Mouse (Mus musculus): ENCODE results near the gene Inka2. TPM values are rescaled to one million over a fixed set of nuclear protein-coding genes. Genes with fewer than 3 reads are reported as not detected.

Inka2 gene
- polyA plus RNA-seq, 1 experiment from 2014 or later, result 1.8 TPM

GRCm38 (mm10) chr3:105721681-105722201 is 17.3 kb downstream of the Inka2 start:
- H3K9ac ChIP-seq (ENCODE audit: low read depth, low read length), result no peak overlapping the region
- WGBS (ENCODE audit: insufficient replicate concordance), result 61% methylated on average over 2 of the region's 2 CpGs
- no peak for ATAC-seq (replicated peaks; ENCODE audit: insufficient number of reproducible peaks, low FRiP score, low TSS enrichment)

GRCm38 (mm10) chr3:105722510-105722909 is 18.1 kb downstream of the Inka2 start:
- Histone ChIP-seq H3K27me3 (ENCODE audit: control insufficient read depth, insufficient read depth, low read length) (no peaks in the 10 kb centered on the region), H3K36me3 (ENCODE audit: control insufficient read depth, insufficient read depth, low read length) (peaks cover 2% of the 10 kb centered on the region; the same call in 1 of the 2 replicates), H3K4me1 (ENCODE audit: control insufficient read depth, insufficient read depth, low read length) (peaks cover 9% of the 10 kb centered on the region), H3K9ac (ENCODE audit: low read depth, low read length) (no peak overlapping the region), H3K27ac (ENCODE audit: low read depth, low read length) (no peak overlapping the region), H3K4me2 (no peak overlapping the region), H3K9me3 (replicated peaks; ENCODE audit: control insufficient read depth, low read length) (no peaks in the 10 kb centered on the region), H3K4me3 (ENCODE audit: low read depth, low read length) (no peak overlapping the region)
- no peak for ATAC-seq (replicated peaks; ENCODE audit: insufficient number of reproducible peaks, low FRiP score, low TSS enrichment)
- WGBS (ENCODE audit: insufficient replicate concordance), result 85% methylated on average over 3 of the region's 3 CpGs

More at GRCm38 (mm10) chr3:105721681-105722201, 17.3 kb downstream of the Inka2 start:
- H3K27ac ChIP-seq (ENCODE audit: low read depth, low read length), result no peak overlapping the region
- H3K4me2 ChIP-seq, result no peak overlapping the region
- H3K4me1 ChIP-seq (ENCODE audit: control insufficient read depth, insufficient read depth, low read length), result peaks cover 9% of the 10 kb centered on the region
- no peaks in the 10 kb centered on the region for H3K27me3 ChIP-seq (ENCODE audit: control insufficient read depth, insufficient read depth, low read length)
- H3K9me3 ChIP-seq (replicated peaks; ENCODE audit: control insufficient read depth, low read length), result no peaks in the 10 kb centered on the region
- no peaks in the 10 kb centered on the region for H3K36me3 ChIP-seq (ENCODE audit: control insufficient read depth, insufficient read depth, low read length)
- H3K4me3 ChIP-seq (ENCODE audit: low read depth, low read length), result no peak overlapping the region

GRCm38 (mm10) chr3:105726037-105726436 is 21.6 kb downstream of the Inka2 start:
- Histone ChIP-seq H3K27ac (ENCODE audit: low read depth, low read length) (no peak overlapping the region), H3K4me3 (ENCODE audit: low read depth, low read length) (no peak overlapping the region), H3K4me2 (no peak overlapping the region), H3K27me3 (ENCODE audit: control insufficient read depth, insufficient read depth, low read length) (no peaks in the 10 kb centered on the region), H3K9ac (ENCODE audit: low read depth, low read length) (no peak overlapping the region), H3K4me1 (ENCODE audit: control insufficient read depth, insufficient read depth, low read length) (peaks cover 4% of the 10 kb centered on the region; the same call in 1 of the 2 replicates), H3K9me3 (replicated peaks; ENCODE audit: control insufficient read depth, low read length) (no peaks in the 10 kb centered on the region), H3K36me3 (ENCODE audit: control insufficient read depth, insufficient read depth, low read length) (peaks cover 2% of the 10 kb centered on the region; the same call in 1 of the 2 replicates)
- no peak for ATAC-seq (replicated peaks; ENCODE audit: insufficient number of reproducible peaks, low FRiP score, low TSS enrichment)
- WGBS (ENCODE audit: insufficient replicate concordance), result 3% methylated on average over 1 of the region's 1 CpGs

- H3K9me3 ChIP-seq (replicated peaks; ENCODE audit: control insufficient read depth, low read length), result no peaks in the 10 kb centered on the region
- no peak for ATAC-seq (replicated peaks; ENCODE audit: insufficient number of reproducible peaks, low FRiP score, low TSS enrichment)
- H3K9ac ChIP-seq (ENCODE audit: low read depth, low read length), result no peak overlapping the region
- no peak overlapping the region for H3K27ac ChIP-seq (ENCODE audit: low read depth, low read length)
- 87% methylated on average over 4 of the region's 4 CpGs for WGBS (ENCODE audit: insufficient replicate concordance)
- H3K36me3 ChIP-seq (ENCODE audit: control insufficient read depth, insufficient read depth, low read length), result peaks cover 5% of the 10 kb centered on the region; the same call in 1 of the 2 replicates
- no peaks in the 10 kb centered on the region for H3K27me3 ChIP-seq (ENCODE audit: control insufficient read depth, insufficient read depth, low read length)
- no peak overlapping the region for H3K4me2 ChIP-seq
- no peak overlapping the region for H3K4me3 ChIP-seq (ENCODE audit: low read depth, low read length)
- no peaks in the 10 kb centered on the region for H3K4me1 ChIP-seq (ENCODE audit: control insufficient read depth, insufficient read depth, low read length)
Measured at GRCm38 (mm10) chr3:105732360-105732759, 28.0 kb downstream of the Inka2 start.

- H3K27ac ChIP-seq (ENCODE audit: low read depth, low read length), result no peak overlapping the region
- no peaks in the 10 kb centered on the region for H3K4me1 ChIP-seq (ENCODE audit: control insufficient read depth, insufficient read depth, low read length)
- peaks cover 10% of the 10 kb centered on the region; the same call in 1 of the 2 replicates for H3K36me3 ChIP-seq (ENCODE audit: control insufficient read depth, insufficient read depth, low read length)
- no peak overlapping the region for H3K4me3 ChIP-seq (ENCODE audit: low read depth, low read length)
- H3K9ac ChIP-seq (ENCODE audit: low read depth, low read length), result no peak overlapping the region
- ATAC-seq (replicated peaks; ENCODE audit: insufficient number of reproducible peaks, low FRiP score, low TSS enrichment), result no peak
- H3K27me3 ChIP-seq (ENCODE audit: control insufficient read depth, insufficient read depth, low read length), result no peaks in the 10 kb centered on the region
- no peaks in the 10 kb centered on the region for H3K9me3 ChIP-seq (replicated peaks; ENCODE audit: control insufficient read depth, low read length)
- 91% methylated on average over 4 of the region's 4 CpGs for WGBS (ENCODE audit: insufficient replicate concordance)
- no peak overlapping the region for H3K4me2 ChIP-seq
Measured at GRCm38 (mm10) chr3:105733538-105733937, 29.1 kb downstream of the Inka2 start.

- ATAC-seq (replicated peaks; ENCODE audit: insufficient number of reproducible peaks, low FRiP score, low TSS enrichment), result no peak
- H3K9ac ChIP-seq (ENCODE audit: low read depth, low read length), result no peak overlapping the region
- no peaks in the 10 kb centered on the region for H3K4me1 ChIP-seq (ENCODE audit: control insufficient read depth, insufficient read depth, low read length)
- H3K4me3 ChIP-seq (ENCODE audit: low read depth, low read length), result no peak overlapping the region
- no peak overlapping the region for H3K27ac ChIP-seq (ENCODE audit: low read depth, low read length)
- H3K9me3 ChIP-seq (replicated peaks; ENCODE audit: control insufficient read depth, low read length), result no peaks in the 10 kb centered on the region
- H3K27me3 ChIP-seq (ENCODE audit: control insufficient read depth, insufficient read depth, low read length), result no peaks in the 10 kb centered on the region
- peaks cover 10% of the 10 kb centered on the region; the same call in 1 of the 2 replicates for H3K36me3 ChIP-seq (ENCODE audit: control insufficient read depth, insufficient read depth, low read length)
- no peak overlapping the region for H3K4me2 ChIP-seq
Measured at GRCm38 (mm10) chr3:105735285-105735684, 30.9 kb downstream of the Inka2 start.

GRCm38 (mm10) chr3:105736148-105736547 is 31.7 kb downstream of the Inka2 start:
- no peak for ATAC-seq (replicated peaks; ENCODE audit: insufficient number of reproducible peaks, low FRiP score, low TSS enrichment)
- peaks cover 10% of the 10 kb centered on the region; the same call in 1 of the 2 replicates for H3K36me3 ChIP-seq (ENCODE audit: control insufficient read depth, insufficient read depth, low read length)
- H3K9ac ChIP-seq (ENCODE audit: low read depth, low read length), result no peak overlapping the region
- H3K27ac ChIP-seq (ENCODE audit: low read depth, low read length), result no peak overlapping the region
- WGBS (ENCODE audit: insufficient replicate concordance), result 89% methylated on average over 1 of the region's 1 CpGs
- H3K9me3 ChIP-seq (replicated peaks; ENCODE audit: control insufficient read depth, low read length), result no peaks in the 10 kb centered on the region
- H3K4me2 ChIP-seq, result no peak overlapping the region
- no peaks in the 10 kb centered on the region for H3K27me3 ChIP-seq (ENCODE audit: control insufficient read depth, insufficient read depth, low read length)
- no peaks in the 10 kb centered on the region for H3K4me1 ChIP-seq (ENCODE audit: control insufficient read depth, insufficient read depth, low read length)
- H3K4me3 ChIP-seq (ENCODE audit: low read depth, low read length), result no peak overlapping the region

- H3K36me3 ChIP-seq (ENCODE audit: control insufficient read depth, insufficient read depth, low read length), result peaks cover 10% of the 10 kb centered on the region; the same call in 1 of the 2 replicates
- H3K4me1 ChIP-seq (ENCODE audit: control insufficient read depth, insufficient read depth, low read length), result no peaks in the 10 kb centered on the region
- H3K4me2 ChIP-seq, result no peak overlapping the region
- no peak for ATAC-seq (replicated peaks; ENCODE audit: insufficient number of reproducible peaks, low FRiP score, low TSS enrichment)
- H3K9me3 ChIP-seq (replicated peaks; ENCODE audit: control insufficient read depth, low read length), result no peaks in the 10 kb centered on the region
- 91% methylated on average over 7 of the region's 7 CpGs for WGBS (ENCODE audit: insufficient replicate concordance)
- no peak overlapping the region for H3K4me3 ChIP-seq (ENCODE audit: low read depth, low read length)
- no peak overlapping the region for H3K9ac ChIP-seq (ENCODE audit: low read depth, low read length)
- H3K27ac ChIP-seq (ENCODE audit: low read depth, low read length), result no peak overlapping the region
- no peaks in the 10 kb centered on the region for H3K27me3 ChIP-seq (ENCODE audit: control insufficient read depth, insufficient read depth, low read length)
Measured at GRCm38 (mm10) chr3:105737070-105737469, 32.7 kb downstream of the Inka2 start.

GRCm38 (mm10) chr3:105737666-105738065 is 33.3 kb downstream of the Inka2 start:
- H3K27ac ChIP-seq (ENCODE audit: low read depth, low read length), result no peak overlapping the region
- H3K27me3 ChIP-seq (ENCODE audit: control insufficient read depth, insufficient read depth, low read length), result no peaks in the 10 kb centered on the region
- 84% methylated on average over 3 of the region's 3 CpGs for WGBS (ENCODE audit: insufficient replicate concordance)
- no peaks in the 10 kb centered on the region for H3K9me3 ChIP-seq (replicated peaks; ENCODE audit: control insufficient read depth, low read length)
- H3K4me1 ChIP-seq (ENCODE audit: control insufficient read depth, insufficient read depth, low read length), result no peaks in the 10 kb centered on the region
- ATAC-seq (replicated peaks; ENCODE audit: insufficient number of reproducible peaks, low FRiP score, low TSS enrichment), result no peak
- no peak overlapping the region for H3K4me3 ChIP-seq (ENCODE audit: low read depth, low read length)
- H3K36me3 ChIP-seq (ENCODE audit: control insufficient read depth, insufficient read depth, low read length), result peaks cover 10% of the 10 kb centered on the region; the same call in 1 of the 2 replicates
- H3K4me2 ChIP-seq, result no peak overlapping the region
- H3K9ac ChIP-seq (ENCODE audit: low read depth, low read length), result no peak overlapping the region

Measured in heart, embryonic 11.5 days (tissue).